Mouse (Mus musculus) spleen, adult 2 months (tissue): Measurements from ENCODE around the gene Mybpc3.

Experiments
- CTCF ChIP-seq: fragments of 200-500 bp; IDR thresholded peaks from 2 replicates; pipeline ENCODE4 v1.5.1; 2011; ENCODE audit warnings: mild to moderate bottlenecking, inconsistent platforms; ENCODE audit not compliant: insufficient read depth, insufficient read length, insufficient replicate concordance; ENCODE audit errors: extremely low read depth
- POLR2A ChIP-seq: fragments of 200-500 bp; IDR thresholded peaks from 2 replicates; pipeline ENCODE4 v1.6.1; 2011; ENCODE audit warnings: low read depth, low read length, inconsistent platforms

DNA sequence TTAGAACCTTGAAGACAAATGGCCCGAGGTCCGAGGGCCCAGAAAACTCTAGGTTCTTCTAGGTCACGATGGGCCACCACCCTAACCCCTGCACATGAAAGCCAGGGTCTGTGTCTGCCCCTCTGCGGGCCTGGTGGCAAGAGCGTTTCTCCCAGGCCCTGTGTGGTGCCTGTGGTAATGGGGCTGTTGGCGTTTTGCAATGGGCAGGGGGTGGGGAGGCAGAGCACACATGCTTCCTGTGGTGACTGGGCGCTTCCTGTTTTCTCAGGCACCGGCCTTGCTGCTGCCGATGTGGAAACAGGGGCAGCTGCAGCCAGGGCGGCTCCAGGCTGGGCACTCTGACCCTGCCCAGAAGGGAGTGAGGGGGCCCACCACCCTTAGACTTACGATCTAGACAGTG, 35.1 kb upstream of the Mybpc3 start:
- TF ChIP-seq POLR2A (peak; percentile 55), CTCF (no peak)
